Mouse (Mus musculus) limb, embryonic 11.5 days (tissue): ENCODE measurements at regions not wholly inside any gene's neighbourhood (a gene's known extent, or its start where the extent isn't known, plus 50 kb on each side); places are given as distances from the start of the nearest gene placed in this dataset.

Experiments used
- ATAC-seq: fragments of 200-750 bp; cut with Nextera tagmentation; 2 replicates; pipeline ENCODE4 v1.8.0; 2017; ENCODE audit warnings: low read depth; ENCODE audit not compliant: insufficient number of reproducible peaks, low FRiP score, low TSS enrichment
- DNase-seq: peaks from one replicate; pipeline ENCODE4 v3.0.0-alpha.2; 2015; ENCODE audit warnings: low spot score
- H3K27ac ChIP-seq: fragments of 300-500 bp; sonication (generic); replicated peaks from 2 replicates; pipeline ENCODE4 v1.5.1; 2014; ENCODE audit warnings: low read depth, mild to moderate bottlenecking, low read length
- H3K27me3 ChIP-seq: fragments of 300-500 bp; sonication (generic); 2 replicates; pipeline ENCODE4 v1.6.1; 2014; ENCODE audit warnings: mild to moderate bottlenecking, low read length, mixed read lengths; ENCODE audit not compliant: control insufficient read depth, insufficient read depth
- H3K36me3 ChIP-seq: fragments of 300-500 bp; sonication (generic); 2 replicates; pipeline ENCODE4 v1.6.1; 2014; ENCODE audit warnings: mild to moderate bottlenecking, low read length, moderate library complexity, mixed read lengths; ENCODE audit not compliant: control insufficient read depth, insufficient read depth
- H3K4me1 ChIP-seq: fragments of 300-500 bp; sonication (generic); 2 replicates; pipeline ENCODE4 v1.6.1; 2014; ENCODE audit warnings: low read length, mixed read lengths; ENCODE audit not compliant: control insufficient read depth, insufficient read depth
- H3K4me2 ChIP-seq: fragments of 300-500 bp; sonication (generic); 2 replicates; pipeline ENCODE4 v1.6.1; 2014; ENCODE audit warnings: low read depth, mild to moderate bottlenecking, moderate library complexity; ENCODE audit not compliant: severe bottlenecking
- H3K4me3 ChIP-seq: fragments of 300-500 bp; sonication (generic); 2 replicates; pipeline ENCODE4 v1.5.1; 2014; ENCODE audit warnings: low read depth, low read length
- H3K9ac ChIP-seq: fragments of 300-500 bp; sonication (generic); 2 replicates; pipeline ENCODE4 v1.6.1; 2014; ENCODE audit warnings: mild to moderate bottlenecking, low read length
- H3K9me3 ChIP-seq: fragments of 300-500 bp; sonication (generic); 2 replicates; pipeline ENCODE4 v1.6.1; 2016; ENCODE audit warnings: low read length; ENCODE audit not compliant: control insufficient read depth
- WGBS: fragments of 180-500 bp; shearing (Covaris S2); extraction: QIAGEN DNeasy Blood & Tissue Kit; methylation state at CpG from one replicate; pipeline ENCODE4 v1.1.7; 2014; 5-methylcytosine and 5-hydroxymethylcytosine counted together

GRCm38 (mm10) chr8:78003888-78004543 lies 209.1 kb upstream of the Ttc29 start:
- no peaks in the 10 kb centered on the region for H3K9me3 ChIP-seq
- H3K27me3 ChIP-seq: no peaks in the 10 kb centered on the region
- 16% methylated on average over 10 of the region's 10 CpGs for WGBS
- DNase-seq (peak; percentile 78), ATAC-seq (no peak)
- H3K4me3 ChIP-seq: no peak overlapping the region
- H3K4me2 ChIP-seq: no peak overlapping the region
- H3K27ac ChIP-seq: no peak overlapping the region
- H3K4me1 ChIP-seq: 0 out of 2 replicates have a peak, but pooled peaks cover 8% of the 10 kb centered on the region
- H3K36me3 ChIP-seq: no peaks in the 10 kb centered on the region
- no peak overlapping the region for H3K9ac ChIP-seq

GRCm38 (mm10) chr8:78004891-78005290 lies 208.2 kb upstream of the Ttc29 start:
- H3K27ac ChIP-seq: no peak overlapping the region

GRCm38 (mm10) chr8:78013101-78013500 lies 200.0 kb upstream of the Ttc29 start:
- ATAC-seq (no peak), DNase-seq (no peak)
- Histone ChIP-seq H3K9ac (no peak overlapping the region), H3K36me3 (no peaks in the 10 kb centered on the region), H3K4me3 (no peak overlapping the region), H3K4me1 (no peaks in the 10 kb centered on the region), H3K27ac (no peak overlapping the region), H3K9me3 (no peaks in the 10 kb centered on the region), H3K4me2 (no peak overlapping the region), H3K27me3 (no peaks in the 10 kb centered on the region)

More at GRCm38 (mm10) chr8:78004891-78005290, 208.2 kb upstream of the Ttc29 start:
- Histone ChIP-seq H3K4me2 (no peak overlapping the region), H3K9ac (no peak overlapping the region), H3K27me3 (no peaks in the 10 kb centered on the region), H3K4me1 (0 out of 2 replicates have a peak, but pooled peaks cover 8% of the 10 kb centered on the region), H3K36me3 (no peaks in the 10 kb centered on the region), H3K4me3 (no peak overlapping the region), H3K9me3 (no peaks in the 10 kb centered on the region)
- ATAC-seq (peak; percentile 75; the same call in 1 of the 2 replicates), DNase-seq (peak; percentile 37)
- WGBS: 54% methylated on average over 12 of the region's 12 CpGs

GRCm38 (mm10) chr8:78018430-78019180 lies 194.5 kb upstream of the Ttc29 start:
- no peak overlapping the region for H3K27ac ChIP-seq
- no peaks in the 10 kb centered on the region for H3K9me3 ChIP-seq
- H3K27me3 ChIP-seq: no peaks in the 10 kb centered on the region
- H3K4me2 ChIP-seq: no peak overlapping the region
- no peak overlapping the region for H3K4me3 ChIP-seq
- DNase-seq (no peak), ATAC-seq (no peak)
- no peaks in the 10 kb centered on the region for H3K4me1 ChIP-seq
- no peaks in the 10 kb centered on the region for H3K36me3 ChIP-seq
- H3K9ac ChIP-seq: no peak overlapping the region
- WGBS: 84% methylated on average over 4 of the region's 4 CpGs

- ATAC-seq (no peak), DNase-seq (no peak)
- no peak overlapping the region for H3K4me3 ChIP-seq
- no peaks in the 10 kb centered on the region for H3K9me3 ChIP-seq
- H3K27me3 ChIP-seq: no peaks in the 10 kb centered on the region
- H3K4me2 ChIP-seq: no peak overlapping the region
- no peak overlapping the region for H3K9ac ChIP-seq
- no peaks in the 10 kb centered on the region for H3K36me3 ChIP-seq
- 94% methylated on average over 2 of the region's 2 CpGs for WGBS
- 0 out of 2 replicates have a peak, but pooled peaks cover 4% of the 10 kb centered on the region for H3K4me1 ChIP-seq
- H3K27ac ChIP-seq: no peak overlapping the region
Observed at GRCm38 (mm10) chr8:78021473-78021872, 191.6 kb upstream of the Ttc29 start.

GRCm38 (mm10) chr8:78022986-78023385 lies 190.1 kb upstream of the Ttc29 start:
- Histone ChIP-seq H3K27me3 (no peaks in the 10 kb centered on the region), H3K4me2 (no peak overlapping the region), H3K27ac (no peak overlapping the region), H3K9me3 (no peaks in the 10 kb centered on the region), H3K4me1 (0 out of 2 replicates have a peak, but pooled peaks cover 4% of the 10 kb centered on the region), H3K9ac (no peak overlapping the region), H3K4me3 (no peak overlapping the region), H3K36me3 (no peaks in the 10 kb centered on the region)
- 71% methylated on average over 5 of the region's 5 CpGs for WGBS
- ATAC-seq (no peak), DNase-seq (no peak)

GRCm38 (mm10) chr8:78023467-78023866 lies 189.6 kb upstream of the Ttc29 start:
- WGBS: 20% methylated on average over 7 of the region's 7 CpGs
- H3K9me3 ChIP-seq: no peaks in the 10 kb centered on the region

GRCm38 (mm10) chr8:78023936-78024335 lies 189.2 kb upstream of the Ttc29 start:
- ATAC-seq (no peak), DNase-seq (no peak)
- H3K9ac ChIP-seq: no peak overlapping the region
- H3K4me3 ChIP-seq: no peak overlapping the region
- no peaks in the 10 kb centered on the region for H3K9me3 ChIP-seq
- H3K36me3 ChIP-seq: no peaks in the 10 kb centered on the region
- no peaks in the 10 kb centered on the region for H3K27me3 ChIP-seq
- no peak overlapping the region for H3K4me2 ChIP-seq
- no peak overlapping the region for H3K27ac ChIP-seq
- 0 out of 2 replicates have a peak, but pooled peaks cover 4% of the 10 kb centered on the region for H3K4me1 ChIP-seq
- WGBS: 77% methylated on average over 4 of the region's 4 CpGs

More at GRCm38 (mm10) chr8:78023467-78023866, 189.6 kb upstream of the Ttc29 start:
- no peak overlapping the region for H3K9ac ChIP-seq
- DNase-seq: no peak
- no peak for ATAC-seq
- no peak overlapping the region for H3K4me2 ChIP-seq
- H3K27me3 ChIP-seq: no peaks in the 10 kb centered on the region
- H3K4me1 ChIP-seq: 0 out of 2 replicates have a peak, but pooled peaks cover 4% of the 10 kb centered on the region
- H3K36me3 ChIP-seq: no peaks in the 10 kb centered on the region
- H3K4me3 ChIP-seq: no peak overlapping the region
- no peak overlapping the region for H3K27ac ChIP-seq
